In genomic region chr12:82093317-82093716, GRCm38 (mm10) we compare ENCODE assay signal across 17 mouse cellular contexts.
DNase-seq lines count a peak whose midpoint lies in the region; ATAC-seq lines count a peak whose summit lies in the region.
"Had no signal": no experiment of that assay in that cellular context is flagged by ENCODE, and none has a peak within 500 bp of the region (broad histone marks: within the 10 kb centered on the region; RNA-seq: fewer than 3 reads in every experiment).

No protein-coding gene starts in this region.

- WGBS in hindbrain, embryonic 10.5 days = 51% methylated on average over 7 of the region's 7 CpGs
- WGBS in hindbrain, embryonic 14.5 days = 26% methylated on average over 7 of the region's 7 CpGs
- WGBS in hindbrain, embryonic 16.5 days = 36% methylated on average over 7 of the region's 7 CpGs

- no peak for ATAC-seq in hindbrain, embryonic 14.5 days (ENCODE audit: low FRiP score)
- ATAC-seq in hindbrain, embryonic 16.5 days = peak; percentile 37; the same call in 1 of the 2 replicates
- no peak for ATAC-seq in megakaryocyte progenitor cell, adult 5-6 weeks (replicated peaks; ENCODE audit: poor library complexity)

- H3K4me1 ChIP-seq in hindbrain, embryonic 10.5 days (replicated peaks) = peaks cover 14% of the 10 kb centered on the region
- no peaks in the 10 kb centered on the region for H3K4me1 ChIP-seq in hindbrain, embryonic 14.5 days (replicated peaks; ENCODE audit: control insufficient read depth, insufficient read depth, low read length)
- no peaks in the 10 kb centered on the region for H3K4me1 ChIP-seq in hindbrain, embryonic 16.5 days (ENCODE audit: control insufficient read depth, insufficient read depth, low read depth, low read length)

- H3K9ac ChIP-seq in hindbrain, embryonic 14.5 days = no peak overlapping the region
- H3K9ac ChIP-seq in hindbrain, embryonic 16.5 days (ENCODE audit: low read depth, low read length) = no peak overlapping the region
- H3K9ac ChIP-seq: embryonic facial prominence, embryonic 13.5 days had no signal

- peak overlapping the region; percentile 59; the same call in 1 of the 2 replicates for H3K27ac ChIP-seq in hindbrain, embryonic 10.5 days
- H3K27ac ChIP-seq in hindbrain, embryonic 14.5 days = no peak overlapping the region
- no peak overlapping the region for H3K27ac ChIP-seq in hindbrain, embryonic 16.5 days (ENCODE audit: low read depth, low read length)
- H3K27ac ChIP-seq: embryonic facial prominence, embryonic 13.5 days; gastrocnemius, adult 2 months; heart, adult 2 months had no signal

- H3K9me3 ChIP-seq in hindbrain, embryonic 10.5 days = no peaks in the 10 kb centered on the region
- H3K9me3 ChIP-seq in hindbrain, embryonic 14.5 days (ENCODE audit: control insufficient read depth, low read length) = no peaks in the 10 kb centered on the region; the same call in 1 of the 2 replicates
- no peaks in the 10 kb centered on the region for H3K9me3 ChIP-seq in hindbrain, embryonic 16.5 days (ENCODE audit: control insufficient read depth, low read length)
- H3K9me3 ChIP-seq: embryonic facial prominence, embryonic 13.5 days had no signal

- H3K27me3 ChIP-seq in hindbrain, embryonic 10.5 days (ENCODE audit: insufficient read depth, poor library complexity, severe bottlenecking) = no peaks in the 10 kb centered on the region
- H3K27me3 ChIP-seq in hindbrain, embryonic 14.5 days (ENCODE audit: control insufficient read depth, insufficient read depth, low read length) = no peaks in the 10 kb centered on the region
- no peaks in the 10 kb centered on the region for H3K27me3 ChIP-seq in hindbrain, embryonic 16.5 days (replicated peaks; ENCODE audit: control insufficient read depth, insufficient read depth, low read length)
- H3K27me3 ChIP-seq: embryonic facial prominence, embryonic 13.5 days had no signal

- no peak overlapping the region for H3K4me3 ChIP-seq in hindbrain, embryonic 10.5 days
- H3K4me3 ChIP-seq in hindbrain, embryonic 14.5 days (replicated peaks; ENCODE audit: low read length) = no peak overlapping the region
- H3K4me3 ChIP-seq in hindbrain, embryonic 16.5 days (ENCODE audit: low read length) = no peak overlapping the region
- H3K4me3 ChIP-seq: embryonic facial prominence, embryonic 13.5 days; gastrocnemius, adult 2 months; heart, adult 2 months had no signal

- peak; percentile 8 for DNase-seq in hindbrain, embryonic 10.5 days (ENCODE audit: low spot score)
- no peak for DNase-seq in hindbrain, embryonic 14.5 days (ENCODE audit: low spot score)
- peak; percentile 26 for DNase-seq in retina, postnatal 1 day
- DNase-seq in retina, embryonic 14.5 days (ENCODE audit: low spot score) = no peak
- DNase-seq in adrenal gland, postnatal 10 days = no peak
- no peak for DNase-seq in kidney, adult 9 months
- DNase-seq: adrenal gland, adult 8-10 months; cerebellum, adult 18-20 months; cerebellum, postnatal 36 days; gastrocnemius, adult 2 months; heart, adult 2 months; kidney, adult 2 months; kidney, postnatal 25 days; thymus, adult 2 months had no signal

- no peaks in the 10 kb centered on the region for H3K36me3 ChIP-seq in hindbrain, embryonic 10.5 days
- H3K36me3 ChIP-seq in hindbrain, embryonic 14.5 days (replicated peaks; ENCODE audit: control insufficient read depth, insufficient read depth) = no peaks in the 10 kb centered on the region
- no peaks in the 10 kb centered on the region for H3K36me3 ChIP-seq in hindbrain, embryonic 16.5 days (ENCODE audit: control insufficient read depth, insufficient read depth, low read length)
- H3K36me3 ChIP-seq: embryonic facial prominence, embryonic 13.5 days had no signal

- no peak overlapping the region for H3K4me2 ChIP-seq in hindbrain, embryonic 14.5 days (replicated peaks)
- H3K4me2 ChIP-seq in hindbrain, embryonic 16.5 days (ENCODE audit: low read length) = no peak overlapping the region
- H3K4me2 ChIP-seq: embryonic facial prominence, embryonic 13.5 days had no signal

Comparison
In these comparisons a context has a peak if more than half of its experiments do, and no peak if none do; other contexts are left out.
1. DNase-seq: peak in hindbrain, embryonic 10.5 days (single experiment) and retina, postnatal 1 day (single experiment); none in hindbrain, embryonic 14.5 days (single experiment), retina, embryonic 14.5 days (single experiment), adrenal gland, postnatal 10 days (single experiment) and kidney, adult 9 months (single experiment).